Mouse (Mus musculus) megakaryocyte, embryonic 14.5 days (primary cell): ENCODE results near the gene Helz2. TPM values are rescaled to one million over a fixed set of nuclear protein-coding genes. Genes with fewer than 3 reads are reported as not detected.

Source experiments
- H3K27me3 ChIP-seq: replicated peaks from 2 replicates; pipeline ENCODE3; 2012; ENCODE audit warnings: inconsistent platforms
- H3K36me3 ChIP-seq: replicated peaks from 2 replicates; pipeline ENCODE3; 2012; ENCODE audit warnings: low read length, inconsistent platforms, mixed read lengths
- H3K4me1 ChIP-seq: 2 replicates; pipeline ENCODE4 v1.6.1; 2012; ENCODE audit warnings: inconsistent platforms
- H3K4me3 ChIP-seq: replicated peaks from 2 replicates; pipeline ENCODE3; 2012; ENCODE audit warnings: moderate library complexity, mild to moderate bottlenecking, inconsistent platforms
- H3K9me3 ChIP-seq: 2 replicates; pipeline ENCODE4 v1.6.1; 2012; ENCODE audit warnings: inconsistent platforms
- FLI1 ChIP-seq: IDR thresholded peaks from 2 replicates; pipeline ENCODE4 v1.6.1; 2012; ENCODE audit warnings: low read length, inconsistent platforms, mixed read lengths
- GATA1 ChIP-seq: IDR thresholded peaks from 3 replicates; pipeline ENCODE4 v1.6.1; 2012; ENCODE audit warnings: mixed read lengths, low read length, inconsistent platforms, borderline replicate concordance
- polyA plus RNA-seq: library from polyadenylated mRNA; stranded (reverse); fragments of >175 nt; gene quantifications from 2 replicates; pipeline ENCODE4 v1.2.3, GENCODE M21; 2012; ENCODE audit warnings: low replicate concordance; ENCODE audit not compliant: insufficient read depth

Helz2 gene
- polyA plus RNA-seq, 1 experiment: 2.3 TPM

DNA sequence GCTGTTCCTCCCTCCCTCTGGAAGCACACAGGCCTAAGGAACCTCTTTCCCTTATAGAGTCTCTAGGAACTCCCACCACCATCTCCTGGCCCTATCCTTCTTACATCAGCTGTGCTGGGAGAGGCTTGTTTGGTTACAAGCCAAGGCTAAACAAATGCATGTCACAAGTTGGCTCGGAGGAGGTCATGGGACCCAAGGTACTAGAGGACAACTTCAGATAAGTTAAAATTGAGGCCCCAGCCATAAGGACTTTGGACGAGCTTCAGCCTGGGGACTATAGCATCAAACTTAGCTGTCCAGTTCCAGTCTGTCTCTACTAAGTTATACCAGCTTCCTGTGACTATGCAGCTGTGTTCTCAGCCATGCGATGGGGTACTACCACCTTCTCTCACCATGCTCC lies 14.7 kb downstream of the Helz2 start:
- Histone ChIP-seq H3K36me3 (peaks cover 60% of the 10 kb centered on the region), H3K4me3 (no peak overlapping the region), H3K27me3 (peaks cover 17% of the 10 kb centered on the region), H3K4me1 (peaks cover 6% of the 10 kb centered on the region), H3K9me3 (no peaks in the 10 kb centered on the region)
- TF ChIP-seq FLI1: no peak
- TF ChIP-seq GATA1: no peak

DNA sequence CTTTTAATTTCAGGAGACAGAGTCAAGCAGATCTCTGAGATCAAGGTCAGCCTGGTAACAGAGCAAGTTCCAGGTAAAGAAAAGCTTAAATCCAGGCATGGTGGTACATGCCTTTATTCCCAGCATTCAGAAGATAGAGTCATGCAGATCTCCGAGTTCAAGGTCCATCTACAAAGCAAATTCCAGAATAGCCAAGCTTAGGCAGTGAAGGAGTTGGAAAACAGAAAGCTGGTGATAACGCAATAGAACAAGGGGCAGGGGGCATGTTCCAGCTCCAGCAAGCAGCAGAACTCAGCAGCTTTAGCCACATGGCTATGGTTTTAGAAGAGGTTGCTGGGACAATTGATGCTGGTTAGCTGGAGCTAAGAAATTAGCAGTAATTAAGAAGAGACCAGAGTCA lies 16.8 kb downstream of the Helz2 start:
- Histone ChIP-seq H3K4me3 (no peak overlapping the region), H3K9me3 (no peaks in the 10 kb centered on the region), H3K4me1 (peaks cover 12% of the 10 kb centered on the region), H3K27me3 (peaks cover 38% of the 10 kb centered on the region), H3K36me3 (peaks cover 40% of the 10 kb centered on the region)
- TF ChIP-seq FLI1 (no peak), GATA1 (no peak)

DNA sequence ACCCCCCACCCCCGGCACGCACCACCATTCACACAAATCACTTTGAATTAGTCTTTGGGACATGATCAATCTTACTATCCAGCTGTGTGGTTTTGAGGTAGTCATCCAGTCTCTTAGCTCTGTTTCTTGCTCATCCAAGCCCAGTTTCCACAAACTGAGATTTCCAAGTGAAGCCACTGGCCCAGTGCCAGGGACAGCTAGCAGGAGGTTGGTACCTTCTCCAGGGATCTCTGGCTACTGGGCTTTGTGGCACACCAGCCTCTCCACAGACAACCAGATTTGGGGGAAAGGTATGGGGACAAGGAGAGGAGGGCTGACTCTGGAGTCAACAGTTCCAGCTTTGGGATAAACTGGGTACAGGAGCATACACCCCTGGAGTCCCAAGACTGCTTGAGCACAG lies 21.5 kb downstream of the Helz2 start:
- Histone ChIP-seq H3K4me1 (peaks cover 22% of the 10 kb centered on the region), H3K36me3 (no peaks in the 10 kb centered on the region), H3K4me3 (peak overlapping the region; percentile 89), H3K27me3 (peaks cover 49% of the 10 kb centered on the region), H3K9me3 (no peaks in the 10 kb centered on the region)
- TF ChIP-seq GATA1 (no peak), FLI1 (no peak)

- Histone ChIP-seq H3K9me3 (no peaks in the 10 kb centered on the region), H3K36me3 (no peaks in the 10 kb centered on the region), H3K4me1 (peaks cover 25% of the 10 kb centered on the region), H3K27me3 (peaks cover 53% of the 10 kb centered on the region), H3K4me3 (peak within 1 kb of the TSS; percentile 89)
- TF ChIP-seq GATA1 (no peak), FLI1 (no peak)
Measured at GRCm38 (mm10) chr2:181219538-181220216, 22.1 kb downstream of the Helz2 start, which contains the start of gene Fndc11. TSS of gene Fndc11 (plus strand) at chr2:181220013.

GRCm38 (mm10) chr2:181218881-181219485 lies 22.8 kb downstream of the Helz2 start:
- Histone ChIP-seq H3K27me3 (peaks cover 59% of the 10 kb centered on the region), H3K36me3 (no peaks in the 10 kb centered on the region), H3K9me3 (no peaks in the 10 kb centered on the region), H3K4me1 (peaks cover 25% of the 10 kb centered on the region), H3K4me3 (peak overlapping the region; percentile 89)
- TF ChIP-seq GATA1 (no peak), FLI1 (no peak)

DNA sequence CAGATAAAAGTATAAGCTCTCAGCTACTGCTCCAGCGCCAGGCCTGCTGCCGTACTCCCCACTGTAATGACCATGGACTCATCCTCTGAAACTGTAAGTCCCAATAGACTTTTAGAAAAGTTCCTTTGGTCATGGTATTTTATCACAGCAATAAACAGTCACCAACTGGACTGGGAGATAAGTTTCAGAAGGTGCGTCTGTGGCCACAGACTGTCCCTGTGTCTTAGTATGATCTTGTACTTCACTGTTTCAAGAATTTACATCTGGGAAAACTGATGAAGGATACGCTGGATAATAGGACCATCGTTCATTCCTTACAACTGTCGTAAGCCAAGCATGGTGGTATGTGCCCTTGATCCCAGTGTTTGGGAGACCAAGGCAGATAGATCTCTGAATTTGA lies 25.8 kb downstream of the Helz2 start:
- Histone ChIP-seq H3K27me3 (peaks cover 61% of the 10 kb centered on the region), H3K4me1 (peaks cover 40% of the 10 kb centered on the region), H3K9me3 (no peaks in the 10 kb centered on the region), H3K36me3 (no peaks in the 10 kb centered on the region), H3K4me3 (no peak overlapping the region)
- TF ChIP-seq FLI1: no peak
- no peak for TF ChIP-seq GATA1

DNA sequence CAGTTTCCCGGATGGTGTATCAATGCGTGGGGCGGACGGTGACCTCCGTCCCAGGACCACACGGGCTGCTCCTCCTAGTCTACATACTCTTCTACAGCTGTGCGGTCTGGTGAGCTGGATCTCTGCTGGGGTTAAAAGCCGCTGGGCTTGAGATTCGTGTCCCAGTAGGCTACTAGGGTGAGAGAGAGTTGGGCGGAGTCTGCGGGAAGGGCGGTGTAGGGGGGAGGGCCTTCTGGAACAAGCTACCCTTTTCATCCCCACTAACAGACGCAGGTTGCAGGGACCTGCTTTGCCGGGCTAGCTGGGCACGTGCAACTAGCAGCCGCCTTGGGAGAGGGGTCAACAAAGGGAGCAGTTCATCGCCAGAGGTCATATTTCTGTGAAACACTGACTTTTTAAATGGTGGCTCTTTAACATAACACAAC lies 28.8 kb downstream of the Helz2 start, which contains the start of gene Srms:
Srms (minus strand) TSS at position 165 of the 425 bp plus-strand sequence.
- Histone ChIP-seq H3K36me3 (no peaks in the 10 kb centered on the region), H3K4me3 (peak within 1 kb of the TSS; percentile 85), H3K9me3 (no peaks in the 10 kb centered on the region), H3K4me1 (peaks cover 18% of the 10 kb centered on the region), H3K27me3 (peaks cover 65% of the 10 kb centered on the region)
- TF ChIP-seq GATA1 (no peak), FLI1 (no peak)

DNA sequence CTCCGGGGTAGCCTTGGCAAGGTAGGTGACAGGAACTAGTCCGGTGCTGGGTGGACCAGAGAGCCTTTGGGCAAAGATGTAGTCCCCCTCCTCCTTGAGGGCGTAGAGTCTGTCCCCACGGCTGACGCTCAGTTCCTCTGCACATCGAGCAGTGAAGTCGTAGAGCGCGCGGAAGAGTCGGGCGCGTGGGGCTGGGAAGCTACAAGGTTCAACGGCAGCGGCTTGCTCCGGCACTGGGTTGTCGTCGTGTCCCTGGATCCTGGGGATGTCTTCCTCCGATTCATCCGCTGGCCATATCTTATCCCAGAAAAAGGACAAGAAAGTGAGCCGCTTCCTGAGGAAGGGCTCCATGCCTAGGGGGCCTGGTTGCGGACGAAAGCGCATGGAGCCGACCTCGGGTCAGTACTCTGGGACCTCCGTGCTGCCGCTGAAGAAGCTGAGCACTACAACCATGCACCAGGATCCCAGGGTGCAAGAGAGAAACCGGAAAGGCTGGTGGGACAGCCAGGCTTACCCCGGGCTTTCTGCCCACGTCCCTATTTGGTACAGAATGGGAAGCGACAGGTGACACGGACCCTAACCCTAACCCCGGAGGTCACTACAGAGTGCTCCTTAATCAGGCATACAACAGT lies 29.3 kb downstream of the Helz2 start:
- TF ChIP-seq GATA1 (no peak), FLI1 (no peak)
- H3K9me3 ChIP-seq: no peaks in the 10 kb centered on the region
- H3K4me3 ChIP-seq: peak overlapping the region; percentile 85
- peaks cover 71% of the 10 kb centered on the region for H3K27me3 ChIP-seq
- H3K36me3 ChIP-seq: no peaks in the 10 kb centered on the region
- H3K4me1 ChIP-seq: peaks cover 18% of the 10 kb centered on the region

DNA sequence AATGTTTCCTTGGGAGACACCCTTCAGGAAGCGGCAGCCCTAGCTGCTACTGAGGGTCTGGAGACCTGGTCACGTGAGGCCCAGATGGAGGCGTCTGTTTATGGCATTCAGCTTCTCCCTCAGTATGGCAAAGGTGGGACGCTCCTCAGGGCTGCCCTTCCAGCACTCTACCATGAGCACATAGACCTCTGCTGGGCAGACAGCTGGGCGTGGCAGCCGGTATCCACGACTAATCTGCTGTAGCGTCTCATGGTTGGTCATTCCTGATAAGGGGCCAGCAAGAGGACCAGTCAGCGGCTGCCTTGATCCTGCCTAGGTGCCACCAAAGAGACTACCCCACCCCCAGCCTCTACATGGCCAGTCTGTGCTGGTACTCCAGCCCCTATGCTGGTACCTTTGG lies 35.7 kb downstream of the Helz2 start:
- Histone ChIP-seq H3K27me3 (peaks cover 91% of the 10 kb centered on the region), H3K9me3 (no peaks in the 10 kb centered on the region), H3K4me3 (no peak overlapping the region), H3K4me1 (peaks cover 6% of the 10 kb centered on the region; the same call in 1 of the 2 replicates), H3K36me3 (no peaks in the 10 kb centered on the region)
- TF ChIP-seq FLI1 (no peak), GATA1 (no peak)

DNA sequence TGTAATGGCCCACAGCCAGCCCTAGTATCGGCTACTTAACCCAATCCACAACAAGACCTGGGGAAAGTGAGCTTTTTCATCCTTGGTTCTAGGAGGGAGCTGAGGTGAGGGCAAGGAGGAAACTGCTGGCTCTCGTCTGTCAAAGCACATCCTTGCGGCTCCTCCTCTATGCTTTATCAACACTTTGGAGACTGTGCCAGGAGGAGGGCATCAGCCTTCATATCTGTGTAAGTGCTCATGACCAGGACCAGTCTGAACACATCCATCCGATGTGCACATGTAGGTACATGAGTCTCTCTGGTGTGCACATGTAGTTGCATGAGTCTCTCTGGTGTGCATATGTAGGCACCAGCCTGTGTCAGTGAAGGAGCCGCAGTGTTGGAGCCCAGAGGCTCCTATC lies 36.1 kb downstream of the Helz2 start:
- Histone ChIP-seq H3K9me3 (no peaks in the 10 kb centered on the region), H3K36me3 (no peaks in the 10 kb centered on the region), H3K27me3 (peaks cover 91% of the 10 kb centered on the region), H3K4me1 (peaks cover 6% of the 10 kb centered on the region; the same call in 1 of the 2 replicates), H3K4me3 (no peak overlapping the region)
- TF ChIP-seq GATA1: no peak
- TF ChIP-seq FLI1: no peak
